Mouse (Mus musculus) limb, embryonic 14.5 days (tissue): ENCODE data around the gene Asb1. TPM values are rescaled to one million over a fixed set of nuclear protein-coding genes. Genes with fewer than 3 reads are reported as not detected.

Experiments used
- ATAC-seq: fragments of 200-750 bp; cut with Nextera tagmentation; 2 replicates; pipeline ENCODE4 v1.8.0; 2017; ENCODE audit warnings: low read depth, moderate number of reproducible peaks, moderate TSS enrichment; ENCODE audit not compliant: low FRiP score
- DNase-seq: peaks from one replicate; pipeline ENCODE4 v3.0.0-alpha.2; 2015; ENCODE audit warnings: low spot score
- H3K27ac ChIP-seq: fragments of 300-500 bp; sonication (generic); replicated peaks from 2 replicates; pipeline ENCODE4 v1.5.1; 2014; ENCODE audit warnings: low read depth, mild to moderate bottlenecking, low read length, moderate library complexity, mixed read lengths
- H3K27me3 ChIP-seq: fragments of 300-500 bp; sonication (generic); 2 replicates; pipeline ENCODE4 v1.6.1; 2014; ENCODE audit warnings: low read length, mixed read lengths; ENCODE audit not compliant: control insufficient read depth, insufficient read depth
- H3K36me3 ChIP-seq: fragments of 300-500 bp; sonication (generic); 2 replicates; pipeline ENCODE4 v1.6.1; 2014; ENCODE audit warnings: mild to moderate bottlenecking, low read length, moderate library complexity, mixed read lengths; ENCODE audit not compliant: control insufficient read depth, insufficient read depth
- H3K4me1 ChIP-seq: fragments of 300-500 bp; sonication (generic); 2 replicates; pipeline ENCODE4 v1.6.1; 2014; ENCODE audit warnings: antibody characterized with exemption, low read length, mixed read lengths; ENCODE audit not compliant: control insufficient read depth, insufficient read depth
- H3K4me2 ChIP-seq: fragments of 300-500 bp; sonication (generic); replicated peaks from 2 replicates; pipeline ENCODE4 v1.6.1; 2014; ENCODE audit warnings: low read depth, mild to moderate bottlenecking, low read length, moderate library complexity; ENCODE audit not compliant: severe bottlenecking
- H3K4me3 ChIP-seq: fragments of 300-500 bp; sonication (generic); replicated peaks from 2 replicates; pipeline ENCODE4 v1.5.1; 2014; ENCODE audit warnings: low read length
- H3K9ac ChIP-seq: fragments of 300-500 bp; sonication (generic); 2 replicates; pipeline ENCODE4 v1.6.1; 2014; ENCODE audit warnings: mild to moderate bottlenecking, low read depth, low read length, moderate library complexity; ENCODE audit not compliant: severe bottlenecking
- H3K9me3 ChIP-seq: fragments of 300-500 bp; sonication (generic); 2 replicates; pipeline ENCODE4 v1.6.1; 2016; ENCODE audit warnings: low read length; ENCODE audit not compliant: control insufficient read depth
- POLR2A ChIP-seq: fragments of 200-500 bp; IDR thresholded peaks from 2 replicates; pipeline ENCODE4 v1.8.0; 2012; ENCODE audit warnings: inconsistent platforms, mild to moderate bottlenecking, moderate library complexity, borderline replicate concordance; ENCODE audit not compliant: insufficient read depth, insufficient read length; ENCODE audit errors: extremely low read depth
- WGBS: fragments of 180-500 bp; shearing (Covaris S2); extraction: QIAGEN DNeasy Blood & Tissue Kit; methylation state at CpG from one replicate; pipeline ENCODE4 v1.1.7; 2014; 5-methylcytosine and 5-hydroxymethylcytosine counted together
- polyA plus RNA-seq, 2 experiments: library from polyadenylated mRNA; depleted of rRNA in 1 of 2; stranded (reverse) in 1 of 2; unstranded in 1 of 2; fragments of >200 nt; fragmentation: Nextera tagmentation in 1 of 2; extraction: Ambion mirVana in 1 of 2; gene quantifications; 2 replicates each; pipeline versions ENCODE4 v1.2.1 to v1.2.3; 2012 to 2014

Gene Asb1
- polyA plus RNA-seq, 2 experiments = 7.3 to 8.1 TPM

DNA sequence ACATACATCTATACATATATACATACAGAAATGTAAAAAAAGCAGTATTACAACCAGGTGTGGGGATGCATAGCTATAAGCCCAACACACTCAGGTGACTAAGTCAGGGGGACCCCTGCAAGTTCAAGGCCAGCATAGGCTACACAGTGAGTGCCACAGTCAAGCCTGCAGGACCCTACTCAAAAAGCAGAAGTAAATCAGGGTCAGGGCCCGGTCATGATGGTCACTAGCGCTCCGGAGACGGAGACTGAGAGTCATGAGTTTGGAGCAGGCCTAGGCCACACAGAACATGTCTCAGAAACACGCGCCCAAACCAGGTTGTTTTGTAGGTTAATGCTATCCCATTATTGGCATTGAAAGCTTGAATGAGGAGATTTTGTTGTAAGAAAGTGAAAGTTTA lies 41.8 kb upstream of the Asb1 start:
- Histone ChIP-seq H3K4me2 (no peak overlapping the region), H3K9ac (no peak overlapping the region), H3K36me3 (peaks cover 36% of the 10 kb centered on the region), H3K27me3 (no peaks in the 10 kb centered on the region), H3K4me3 (no peak overlapping the region), H3K9me3 (no peaks in the 10 kb centered on the region), H3K4me1 (peaks cover 8% of the 10 kb centered on the region), H3K27ac (no peak overlapping the region)
- no peak for ATAC-seq
- WGBS = 91% methylated on average over 6 of the region's 6 CpGs
- DNase-seq = no peak
- no peak for TF ChIP-seq POLR2A

DNA sequence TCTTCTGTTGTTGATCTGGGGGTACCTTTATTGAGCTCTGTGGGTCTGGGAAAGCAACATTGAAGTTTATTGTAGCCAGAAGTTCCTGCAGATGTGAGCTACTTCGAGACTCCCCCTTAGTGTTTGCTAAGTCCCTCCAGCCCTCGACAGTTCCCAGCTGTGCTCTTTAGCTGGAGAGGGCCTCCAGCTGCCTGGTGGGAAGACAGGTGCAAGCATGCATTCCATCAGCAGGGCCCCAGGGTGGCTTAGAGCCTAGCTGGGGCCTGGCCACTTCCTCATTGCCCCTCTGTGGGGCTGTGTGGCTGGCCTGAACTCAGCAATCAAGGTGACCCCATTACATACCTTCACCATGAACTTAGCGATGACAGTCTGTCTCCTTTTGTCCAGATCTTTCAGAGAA lies 35.7 kb upstream of the Asb1 start:
- TF ChIP-seq POLR2A = no peak
- H3K4me2 ChIP-seq = no peak overlapping the region
- 54% methylated on average over 3 of the region's 3 CpGs for WGBS
- no peaks in the 10 kb centered on the region for H3K9me3 ChIP-seq
- H3K27me3 ChIP-seq = no peaks in the 10 kb centered on the region
- H3K36me3 ChIP-seq = peaks cover 57% of the 10 kb centered on the region
- no peaks in the 10 kb centered on the region for H3K4me1 ChIP-seq
- H3K4me3 ChIP-seq = no peak overlapping the region
- H3K9ac ChIP-seq = no peak overlapping the region
- DNase-seq = peak; percentile 40
- no peak overlapping the region for H3K27ac ChIP-seq
- ATAC-seq = peak; percentile 80

DNA sequence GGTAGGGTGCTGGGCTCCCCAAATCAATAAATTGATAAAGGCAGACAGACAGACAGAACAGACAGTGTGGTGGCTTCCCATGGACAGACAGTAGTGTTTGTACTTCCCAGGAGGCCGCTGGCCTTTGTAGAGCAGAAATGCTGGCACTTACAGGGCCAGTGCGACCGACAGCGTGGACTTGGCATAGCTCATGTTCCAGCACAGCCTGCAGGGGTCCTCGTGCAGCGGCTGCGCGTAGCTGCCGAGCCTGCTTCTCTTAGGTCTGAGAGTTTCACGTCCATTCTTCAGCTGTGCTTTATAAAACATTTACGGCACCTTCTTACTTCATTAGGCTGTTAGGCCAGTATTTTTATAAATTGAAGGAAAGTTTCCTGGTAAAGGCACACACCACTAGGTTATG lies 25.4 kb upstream of the Asb1 start:
- no peak for ATAC-seq

DNA sequence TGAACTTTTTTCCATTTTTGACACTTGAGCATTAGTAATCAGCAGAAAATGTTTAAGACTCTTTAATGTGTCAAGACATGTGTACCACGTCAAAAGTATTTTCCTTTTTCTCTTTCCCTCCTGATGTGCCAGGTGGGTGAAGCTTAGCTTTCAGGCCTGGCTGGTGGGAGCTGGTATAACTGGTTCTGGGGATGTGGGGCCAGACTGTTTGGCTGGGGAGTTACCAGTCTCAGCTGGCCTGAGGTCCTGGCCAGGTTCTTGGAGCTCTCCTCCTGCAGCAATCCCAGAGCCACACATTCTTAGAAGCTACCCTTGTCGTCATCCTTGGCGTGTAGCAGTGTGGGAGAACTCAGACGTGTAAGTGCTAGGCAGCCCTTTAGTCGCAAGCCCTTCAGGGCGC lies 24.7 kb upstream of the Asb1 start:
- no peak overlapping the region for H3K9ac ChIP-seq
- no peaks in the 10 kb centered on the region for H3K4me1 ChIP-seq
- peaks cover 36% of the 10 kb centered on the region for H3K36me3 ChIP-seq
- H3K4me3 ChIP-seq = no peak overlapping the region
- no peak for TF ChIP-seq POLR2A
- H3K9me3 ChIP-seq = no peaks in the 10 kb centered on the region
- no peak for DNase-seq
- no peaks in the 10 kb centered on the region for H3K27me3 ChIP-seq
- no peak overlapping the region for H3K27ac ChIP-seq
- H3K4me2 ChIP-seq = no peak overlapping the region
- WGBS = 68% methylated on average over 6 of the region's 6 CpGs
- no peak for ATAC-seq

More for the DNA sequence above, 25.4 kb upstream of the Asb1 start:
- no peaks in the 10 kb centered on the region for H3K27me3 ChIP-seq
- H3K9ac ChIP-seq = no peak overlapping the region
- H3K9me3 ChIP-seq = no peaks in the 10 kb centered on the region
- DNase-seq = no peak
- no peak overlapping the region; the same call in 1 of the 2 replicates for H3K27ac ChIP-seq
- no peaks in the 10 kb centered on the region for H3K4me1 ChIP-seq
- H3K4me2 ChIP-seq = no peak overlapping the region
- TF ChIP-seq POLR2A = no peak
- H3K4me3 ChIP-seq = no peak overlapping the region
- 43% methylated on average over 11 of the region's 11 CpGs for WGBS
- peaks cover 37% of the 10 kb centered on the region for H3K36me3 ChIP-seq

DNA sequence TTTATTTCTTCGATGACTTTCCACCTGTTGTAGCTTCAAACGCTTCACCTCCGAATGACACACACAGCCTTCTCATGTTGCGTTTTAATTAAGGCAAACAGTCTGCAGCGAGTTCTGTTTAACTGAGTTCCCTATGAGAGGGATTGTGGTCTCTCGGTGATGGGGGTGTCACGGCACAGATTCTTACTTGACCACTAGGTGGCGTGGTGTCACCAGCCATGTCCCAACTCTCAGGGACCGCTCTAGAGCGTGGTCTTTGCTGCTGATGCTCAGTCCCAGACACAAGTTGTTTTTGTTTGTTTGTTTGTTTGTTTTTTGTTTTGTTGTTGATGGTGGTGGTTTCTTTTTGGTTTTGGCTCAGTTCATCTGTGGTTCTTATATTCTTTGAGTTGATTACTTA lies 16.6 kb upstream of the Asb1 start:
- H3K4me2 ChIP-seq = no peak overlapping the region
- H3K9ac ChIP-seq = no peak overlapping the region
- H3K9me3 ChIP-seq = no peaks in the 10 kb centered on the region
- no peaks in the 10 kb centered on the region for H3K27me3 ChIP-seq
- DNase-seq (peak; percentile 75), ATAC-seq (0 out of 2 replicates have a peak, but pooled peaks have one; percentile 60)
- no peaks in the 10 kb centered on the region for H3K4me1 ChIP-seq
- no peak overlapping the region for H3K27ac ChIP-seq
- H3K4me3 ChIP-seq = no peak overlapping the region
- no peak for TF ChIP-seq POLR2A
- 12% methylated on average over 10 of the region's 10 CpGs for WGBS
- H3K36me3 ChIP-seq = peaks cover 39% of the 10 kb centered on the region

DNA sequence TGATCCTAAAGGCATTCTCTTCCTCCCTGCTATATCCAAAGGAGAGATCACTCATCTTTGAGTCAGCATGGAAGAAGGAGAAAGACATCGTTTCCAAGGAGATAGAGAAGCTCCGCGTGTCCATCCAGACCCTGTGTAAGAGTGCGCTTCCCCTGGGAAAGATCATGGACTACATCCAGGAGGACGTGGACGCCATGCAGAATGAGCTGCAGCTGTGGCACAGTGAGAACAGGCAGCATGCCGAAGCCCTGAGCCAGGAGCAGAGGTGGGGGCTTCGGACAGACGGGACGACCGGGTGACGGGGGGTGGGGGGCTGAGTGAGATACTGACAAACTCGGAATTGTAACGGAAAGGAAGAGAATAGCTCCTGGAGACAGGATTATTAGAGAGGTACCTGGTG lies 14.5 kb upstream of the Asb1 start:
- no peak overlapping the region for H3K4me3 ChIP-seq
- DNase-seq = no peak
- H3K27me3 ChIP-seq = no peaks in the 10 kb centered on the region
- H3K4me2 ChIP-seq = no peak overlapping the region
- no peak for TF ChIP-seq POLR2A
- H3K4me1 ChIP-seq = no peaks in the 10 kb centered on the region
- no peak overlapping the region for H3K9ac ChIP-seq
- 76% methylated on average over 14 of the region's 14 CpGs for WGBS
- H3K27ac ChIP-seq = no peak overlapping the region
- ATAC-seq = no peak
- peaks cover 41% of the 10 kb centered on the region for H3K36me3 ChIP-seq
- H3K9me3 ChIP-seq = no peaks in the 10 kb centered on the region
